Mouse (Mus musculus) ES-E14 (cell line): ENCODE data around the gene Slc9a4.

Experiments
- CHD2 ChIP-seq: IDR thresholded peaks from 2 replicates; pipeline ENCODE4 v1.6.1; 2014; ENCODE audit warnings: mild to moderate bottlenecking, low read depth, low read length, inconsistent platforms
- MAFK ChIP-seq: IDR thresholded peaks from 2 replicates; pipeline ENCODE4 v1.6.1; 2014; ENCODE audit warnings: mild to moderate bottlenecking, low read depth, low read length, inconsistent platforms; ENCODE audit not compliant: insufficient read depth
- ZC3H11A ChIP-seq: IDR thresholded peaks from 2 replicates; pipeline ENCODE4 v1.6.1; 2012; ENCODE audit warnings: low read depth, mild to moderate bottlenecking, inconsistent platforms, low read length, borderline replicate concordance
- ZNF384 ChIP-seq: IDR thresholded peaks from 2 replicates; pipeline ENCODE4 v1.6.1; 2012; ENCODE audit warnings: low read depth, low read length, inconsistent platforms

DNA sequence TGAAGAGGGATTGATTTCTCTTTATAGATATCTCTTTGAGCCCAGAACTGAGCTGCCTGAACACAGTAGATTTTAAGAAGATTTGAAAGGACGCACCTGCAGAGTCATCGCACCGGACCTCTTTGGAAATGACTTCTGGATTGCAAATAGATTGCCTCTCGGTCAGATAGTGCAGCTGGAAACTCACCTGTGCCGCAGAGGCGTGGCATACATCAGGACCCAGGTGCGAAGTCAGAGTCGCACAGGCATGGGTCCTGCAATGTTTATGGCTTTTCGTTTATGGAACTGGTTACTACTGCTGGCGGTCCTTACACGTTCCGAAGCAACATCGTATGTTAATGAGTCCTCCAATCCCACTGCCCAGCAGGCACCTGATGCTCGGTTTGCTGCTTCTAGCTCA is 388 bp downstream of the Slc9a4 start:
- TF ChIP-seq CHD2 (no peak), MAFK (no peak), ZNF384 (no peak), ZC3H11A (no peak)
